Mouse (Mus musculus) heart, adult 2 months (tissue): ENCODE results near the gene Sox30. TPM values are rescaled to one million over a fixed set of nuclear protein-coding genes. Genes with fewer than 3 reads are reported as not detected.

Source experiments
- DNase-seq, 2 experiments: peaks; one replicate each; pipeline ENCODE4 v3.0.0; 2021
- H3K27ac ChIP-seq: fragments of 200-600 bp; 2 replicates; pipeline ENCODE4 v1.8.1; 2022
- H3K27me3 ChIP-seq: fragments of 200-500 bp; 2 replicates; pipeline ENCODE4 v1.6.1; 2012; ENCODE audit warnings: mild to moderate bottlenecking, low read length, inconsistent platforms, mixed read lengths; ENCODE audit not compliant: control insufficient read depth, insufficient read depth
- H3K36me3 ChIP-seq: fragments of 200-500 bp; 2 replicates; pipeline ENCODE4 v1.6.1; 2012; ENCODE audit warnings: low read length, inconsistent platforms; ENCODE audit not compliant: control insufficient read depth, insufficient read depth
- H3K4me1 ChIP-seq: fragments of 200-500 bp; 2 replicates; pipeline ENCODE4 v1.6.1; 2011; ENCODE audit warnings: low read length; ENCODE audit not compliant: control insufficient read depth, insufficient read depth
- H3K4me3 ChIP-seq: fragments of 200-600 bp; 2 replicates; pipeline ENCODE4 v1.8.1; 2022
- H3K79me2 ChIP-seq: fragments of 200-500 bp; replicated peaks from 2 replicates; pipeline ENCODE4 v1.6.1; 2012; ENCODE audit warnings: mild to moderate bottlenecking, inconsistent platforms, low read length, moderate library complexity, mixed read lengths; ENCODE audit not compliant: control insufficient read depth, insufficient read depth
- H3K9ac ChIP-seq: fragments of 200-500 bp; 2 replicates; pipeline ENCODE4 v1.6.1; 2012; ENCODE audit warnings: low read depth, mild to moderate bottlenecking, control low read depth, inconsistent platforms, low read length, mixed read lengths
- CTCF ChIP-seq: fragments of 200-600 bp; IDR thresholded peaks from 2 replicates; pipeline ENCODE4 v1.8.1; 2022; ENCODE audit warnings: antibody characterized with exemption, mild to moderate bottlenecking, moderate library complexity
- EP300 ChIP-seq: fragments of 200-500 bp; IDR thresholded peaks from 2 replicates; pipeline ENCODE4 v1.6.1; 2011; ENCODE audit warnings: low read depth, low read length, control low read depth; ENCODE audit not compliant: insufficient read depth
- POLR2A ChIP-seq: fragments of 200-500 bp; IDR thresholded peaks from 2 replicates; pipeline ENCODE4 v1.6.1; 2011; ENCODE audit warnings: mild to moderate bottlenecking, low read depth, low read length, control low read depth; ENCODE audit not compliant: insufficient read depth
- WGBS: fragments of 180-500 bp; shearing (Covaris S2); methylation state at CpG from one replicate; pipeline ENCODE4 v1.1.7; 2018; 5-methylcytosine and 5-hydroxymethylcytosine counted together
- intact Hi-C: fragments of 180-260 bp; cut with DNase I; formaldehyde crosslinking; loops from one replicate; pipeline ENCODE4 v1.15.1; 2025
- polyA plus RNA-seq: library from polyadenylated mRNA; depleted of rRNA; stranded (reverse); fragments of >200 nt; gene quantifications from 2 replicates; pipeline ENCODE4 v1.2.3, GENCODE M21; 2012
- total RNA-seq, 2 experiments: library from RNA; stranded (reverse); gene quantifications; 2 replicates each; pipeline ENCODE4 v1.2.3; 2021

Gene Sox30
- total and polyA plus RNA-seq, 3 experiments = 0.14 to 0.18 (median 0.16) TPM

DNA sequence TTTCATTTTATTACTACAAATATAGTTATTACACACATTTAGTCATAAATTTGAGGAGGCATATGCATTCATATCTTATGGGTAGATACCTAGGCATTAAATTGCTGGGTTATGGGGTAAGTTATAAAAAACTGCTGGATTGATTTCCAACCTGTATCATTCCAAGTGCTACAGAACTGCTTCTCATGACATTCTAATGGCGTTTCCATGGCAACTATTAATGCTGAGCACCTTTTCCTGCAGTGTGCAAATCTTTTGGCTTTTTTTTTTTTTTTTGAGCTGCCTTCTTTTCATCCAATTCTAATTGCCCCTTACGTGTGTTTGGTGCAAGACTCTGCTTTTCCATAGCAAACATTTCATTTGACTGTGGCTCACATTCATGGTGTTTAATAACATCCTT lies 49.9 kb downstream of the Sox30 start:
- H3K9ac ChIP-seq = no peak overlapping the region
- TF ChIP-seq CTCF = no peak
- TF ChIP-seq POLR2A = no peak
- no peak for TF ChIP-seq EP300
- no peak for DNase-seq
- H3K27me3 ChIP-seq = no peaks in the 10 kb centered on the region
- no peak overlapping the region for H3K27ac ChIP-seq
- H3K4me1 ChIP-seq = no peaks in the 10 kb centered on the region; the same call in 1 of the 2 replicates
- H3K36me3 ChIP-seq = no peaks in the 10 kb centered on the region
- WGBS = 92% methylated on average over 2 of the region's 2 CpGs
- H3K79me2 ChIP-seq = no peaks in the 10 kb centered on the region
- H3K4me3 ChIP-seq = no peak overlapping the region
- intact Hi-C loops = no loop called here

GRCm38 (mm10) chr11:46031470-46031869 lies 51.4 kb downstream of the Sox30 start:
- Histone ChIP-seq H3K36me3 (no peaks in the 10 kb centered on the region), H3K4me1 (no peaks in the 10 kb centered on the region; the same call in 1 of the 2 replicates), H3K9ac (no peak overlapping the region), H3K79me2 (no peaks in the 10 kb centered on the region), H3K27me3 (no peaks in the 10 kb centered on the region), H3K4me3 (no peak overlapping the region), H3K27ac (no peak overlapping the region)
- DNase-seq = no peak
- intact Hi-C loops = no loop called here
- 59% methylated on average over 3 of the region's 3 CpGs for WGBS
- TF ChIP-seq CTCF (peak; percentile 46), EP300 (no peak), POLR2A (no peak)

DNA sequence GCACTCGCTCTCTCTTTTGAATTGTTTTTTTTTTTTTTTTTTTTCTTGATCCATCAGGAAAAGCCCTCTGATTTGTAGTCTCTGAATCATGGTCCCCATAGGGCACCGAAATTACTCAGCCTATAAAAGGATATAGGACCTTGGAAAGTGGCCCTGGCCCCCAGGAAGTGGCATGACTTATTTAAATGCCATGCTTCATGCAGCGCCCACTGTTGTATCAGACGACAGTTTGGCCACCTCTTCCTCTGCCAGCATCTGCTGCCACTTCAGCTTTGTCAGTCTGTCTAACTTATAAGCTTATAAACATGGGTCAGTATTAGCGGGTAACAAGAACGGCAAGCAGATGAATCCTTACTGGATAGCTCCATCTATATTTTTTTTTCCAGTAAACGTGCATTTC lies 52.8 kb downstream of the Sox30 start:
- no peaks in the 10 kb centered on the region for H3K79me2 ChIP-seq
- TF ChIP-seq CTCF (no peak), POLR2A (no peak), EP300 (no peak)
- intact Hi-C loops = no loop called here
- H3K4me3 ChIP-seq = no peak overlapping the region
- no peaks in the 10 kb centered on the region for H3K27me3 ChIP-seq
- no peak for DNase-seq
- H3K27ac ChIP-seq = no peak overlapping the region
- WGBS = 87% methylated on average over 7 of the region's 7 CpGs
- no peaks in the 10 kb centered on the region; the same call in 1 of the 2 replicates for H3K4me1 ChIP-seq
- H3K36me3 ChIP-seq = no peaks in the 10 kb centered on the region
- no peak overlapping the region for H3K9ac ChIP-seq

DNA sequence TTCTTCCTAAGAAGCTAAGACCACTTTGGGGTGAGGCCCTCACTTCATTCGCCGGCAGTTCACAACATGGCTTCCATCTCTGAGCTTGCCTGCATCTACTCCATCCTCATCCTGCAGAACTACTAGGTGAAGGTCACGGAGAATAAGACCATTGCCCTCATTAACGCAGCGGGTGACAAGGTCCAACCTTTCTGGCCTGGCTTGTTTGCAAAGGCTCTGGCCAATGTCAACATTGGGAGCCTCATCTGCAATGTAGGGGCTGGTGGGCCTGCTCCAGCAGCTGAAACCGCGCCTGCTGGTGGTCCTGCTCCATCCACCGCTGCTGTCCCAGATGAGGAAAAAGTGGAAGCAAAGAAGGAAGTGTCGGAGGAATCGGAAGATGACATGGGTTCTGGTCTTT lies 56.3 kb downstream of the Sox30 start:
- no peak overlapping the region for H3K27ac ChIP-seq
- no peak for DNase-seq
- no peak overlapping the region for H3K4me3 ChIP-seq
- H3K4me1 ChIP-seq = peaks cover 2% of the 10 kb centered on the region; the same call in 1 of the 2 replicates
- H3K79me2 ChIP-seq = no peaks in the 10 kb centered on the region
- no peaks in the 10 kb centered on the region for H3K27me3 ChIP-seq
- no peak overlapping the region for H3K9ac ChIP-seq
- no peak for TF ChIP-seq EP300
- no peak for TF ChIP-seq CTCF
- TF ChIP-seq POLR2A = no peak
- 97% methylated on average over 10 of the region's 10 CpGs for WGBS
- intact Hi-C loops = no loop called here
- H3K36me3 ChIP-seq = no peaks in the 10 kb centered on the region

GRCm38 (mm10) chr11:46038901-46039300 lies 58.8 kb downstream of the Sox30 start:
- TF ChIP-seq CTCF = no peak
- TF ChIP-seq EP300 = no peak

GRCm38 (mm10) chr11:46039335-46039734 lies 59.2 kb downstream of the Sox30 start:
- TF ChIP-seq EP300 (no peak), CTCF (no peak), POLR2A (no peak)
- WGBS = 41% methylated on average over 11 of the region's 11 CpGs
- Histone ChIP-seq H3K27ac (no peak overlapping the region), H3K27me3 (no peaks in the 10 kb centered on the region), H3K9ac (no peak overlapping the region), H3K79me2 (no peaks in the 10 kb centered on the region), H3K4me3 (peak overlapping the region; percentile 12; the same call in 1 of the 2 replicates), H3K4me1 (peaks cover 2% of the 10 kb centered on the region; the same call in 1 of the 2 replicates), H3K36me3 (no peaks in the 10 kb centered on the region)
- intact Hi-C loops = no loop called here
- DNase-seq = peak in 1 of 2 experiments; percentile 36

More at GRCm38 (mm10) chr11:46038901-46039300, 58.8 kb downstream of the Sox30 start:
- peak overlapping the region; percentile 12; the same call in 1 of the 2 replicates for H3K4me3 ChIP-seq
- H3K36me3 ChIP-seq = no peaks in the 10 kb centered on the region
- no peaks in the 10 kb centered on the region for H3K79me2 ChIP-seq
- WGBS = 65% methylated on average over 15 of the region's 15 CpGs
- DNase-seq = no peak
- no peak overlapping the region for H3K27ac ChIP-seq
- no peak overlapping the region for H3K9ac ChIP-seq
- peaks cover 2% of the 10 kb centered on the region; the same call in 1 of the 2 replicates for H3K4me1 ChIP-seq
- intact Hi-C loops = no loop called here
- no peaks in the 10 kb centered on the region for H3K27me3 ChIP-seq
